Mouse (Mus musculus) neural tube, embryonic 11.5 days (tissue): ENCODE measurements at regions not wholly inside any gene's neighbourhood (a gene's known extent, or its start where the extent isn't known, plus 50 kb on each side); places are given as distances from the start of the nearest gene placed in this dataset.
"Not testable (repeated sequence)": the region's sequence is repeated elsewhere in the genome, so short reads cannot be mapped to it uniquely, and the experiment has no call there.

Experiments
- ATAC-seq: fragments of 200-750 bp; cut with Nextera tagmentation; 2 replicates; pipeline ENCODE4 v1.8.0; 2017; ENCODE audit warnings: moderate number of reproducible peaks, mild to moderate bottlenecking, moderate TSS enrichment, moderate library complexity; ENCODE audit not compliant: insufficient read depth, low FRiP score, low TSS enrichment
- DNase-seq: peaks from one replicate; pipeline ENCODE4 v3.0.0-alpha.2; 2015; ENCODE audit warnings: low spot score
- H3K27ac ChIP-seq: fragments of 300-500 bp; sonication (generic); 2 replicates; pipeline ENCODE4 v1.5.1; 2014; ENCODE audit warnings: low read depth, mild to moderate bottlenecking, low read length
- H3K27me3 ChIP-seq: fragments of 300-500 bp; sonication (generic); 2 replicates; pipeline ENCODE4 v1.6.1; 2014; ENCODE audit warnings: mild to moderate bottlenecking, low read length, mixed read lengths; ENCODE audit not compliant: control insufficient read depth, insufficient read depth
- H3K36me3 ChIP-seq: fragments of 300-500 bp; sonication (generic); 2 replicates; pipeline ENCODE4 v1.6.1; 2014; ENCODE audit warnings: mild to moderate bottlenecking, low read length, moderate library complexity, mixed read lengths; ENCODE audit not compliant: control insufficient read depth, insufficient read depth
- H3K4me1 ChIP-seq: fragments of 300-500 bp; sonication (generic); 2 replicates; pipeline ENCODE4 v1.6.1; 2014; ENCODE audit warnings: low read length, mixed read lengths; ENCODE audit not compliant: control insufficient read depth, insufficient read depth
- H3K4me2 ChIP-seq: fragments of 300-500 bp; sonication (generic); 2 replicates; pipeline ENCODE4 v1.6.1; 2014; ENCODE audit warnings: low read depth, mild to moderate bottlenecking, moderate library complexity
- H3K4me3 ChIP-seq: fragments of 300-500 bp; sonication (generic); 2 replicates; pipeline ENCODE4 v1.5.1; 2014; ENCODE audit warnings: low read depth, low read length
- H3K9ac ChIP-seq: fragments of 300-500 bp; sonication (generic); 2 replicates; pipeline ENCODE4 v1.6.1; 2014; ENCODE audit warnings: mild to moderate bottlenecking, low read length
- H3K9me3 ChIP-seq: fragments of 300-500 bp; sonication (generic); 2 replicates; pipeline ENCODE4 v1.6.1; 2016; ENCODE audit warnings: low read length; ENCODE audit not compliant: control insufficient read depth
- WGBS: fragments of 180-500 bp; shearing (Covaris S2); extraction: QIAGEN DNeasy Blood & Tissue Kit; methylation state at CpG from one replicate; pipeline ENCODE4 v1.1.7; 2014; 5-methylcytosine and 5-hydroxymethylcytosine counted together

- H3K9me3 ChIP-seq: no peaks in the 10 kb centered on the region
- H3K36me3 ChIP-seq: no peaks in the 10 kb centered on the region
- no peak overlapping the region for H3K27ac ChIP-seq
- 67% methylated on average over 2 of the region's 2 CpGs for WGBS
- ATAC-seq (no peak), DNase-seq (no peak)
- no peaks in the 10 kb centered on the region for H3K4me1 ChIP-seq
- H3K4me2 ChIP-seq: no peak overlapping the region
- H3K9ac ChIP-seq: no peak overlapping the region
- no peaks in the 10 kb centered on the region for H3K27me3 ChIP-seq
- no peak overlapping the region for H3K4me3 ChIP-seq
Observed at GRCm38 (mm10) chr4:7891128-7891527, 347.7 kb downstream of the Car8 start.

GRCm38 (mm10) chr4:7854518-7854917 lies 384.3 kb downstream of the Car8 start:
- ATAC-seq (no peak), DNase-seq (no peak)
- Histone ChIP-seq H3K27me3 (no peaks in the 10 kb centered on the region), H3K9me3 (no peaks in the 10 kb centered on the region), H3K4me1 (no peaks in the 10 kb centered on the region), H3K4me2 (no peak overlapping the region), H3K9ac (no peak overlapping the region), H3K36me3 (no peaks in the 10 kb centered on the region), H3K4me3 (no peak overlapping the region), H3K27ac (no peak overlapping the region)
- WGBS: 81% methylated on average over 1 of the region's 1 CpGs

GRCm38 (mm10) chr4:7853121-7853782 lies 385.6 kb downstream of the Car8 start:
- Histone ChIP-seq H3K9me3 (no peaks in the 10 kb centered on the region), H3K27ac (no peak overlapping the region), H3K36me3 (no peaks in the 10 kb centered on the region), H3K27me3 (no peaks in the 10 kb centered on the region), H3K9ac (no peak overlapping the region), H3K4me1 (no peaks in the 10 kb centered on the region), H3K4me2 (no peak overlapping the region), H3K4me3 (no peak overlapping the region)
- no peak for ATAC-seq
- DNase-seq: peak; percentile 18
- WGBS: 50% methylated on average over 1 of the region's 1 CpGs

- no peak for ATAC-seq
- 89% methylated on average over 4 of the region's 4 CpGs for WGBS
Observed at GRCm38 (mm10) chr4:7852006-7852615, 386.7 kb downstream of the Car8 start.

GRCm38 (mm10) chr4:7847411-7847810 lies 391.4 kb downstream of the Car8 start:
- Histone ChIP-seq H3K27me3 (no peaks in the 10 kb centered on the region), H3K36me3 (no peaks in the 10 kb centered on the region), H3K4me3 (no peak overlapping the region), H3K27ac (no peak overlapping the region), H3K4me1 (no peaks in the 10 kb centered on the region), H3K9me3 (no peaks in the 10 kb centered on the region), H3K9ac (no peak overlapping the region), H3K4me2 (no peak overlapping the region)
- 86% methylated on average over 5 of the region's 5 CpGs for WGBS
- ATAC-seq: no peak
- no peak for DNase-seq

More at GRCm38 (mm10) chr4:7852006-7852615, 386.7 kb downstream of the Car8 start:
- no peak for DNase-seq
- Histone ChIP-seq H3K9me3 (no peaks in the 10 kb centered on the region), H3K36me3 (no peaks in the 10 kb centered on the region), H3K4me1 (no peaks in the 10 kb centered on the region), H3K9ac (no peak overlapping the region), H3K27ac (no peak overlapping the region), H3K4me2 (no peak overlapping the region), H3K4me3 (no peak overlapping the region), H3K27me3 (no peaks in the 10 kb centered on the region)

GRCm38 (mm10) chr4:7829126-7829525 lies 409.7 kb downstream of the Car8 start:
- ATAC-seq (no peak), DNase-seq (no peak)
- no peaks in the 10 kb centered on the region for H3K36me3 ChIP-seq
- no peak overlapping the region for H3K4me2 ChIP-seq
- no peaks in the 10 kb centered on the region for H3K27me3 ChIP-seq
- no peak overlapping the region for H3K4me3 ChIP-seq
- H3K9ac ChIP-seq: no peak overlapping the region
- H3K4me1 ChIP-seq: no peaks in the 10 kb centered on the region
- no peaks in the 10 kb centered on the region for H3K9me3 ChIP-seq
- no peak overlapping the region for H3K27ac ChIP-seq
- WGBS: 81% methylated on average over 1 of the region's 1 CpGs

GRCm38 (mm10) chr4:7819847-7820246 lies 419.0 kb downstream of the Car8 start:
- no peaks in the 10 kb centered on the region for H3K4me1 ChIP-seq
- no peak overlapping the region for H3K9ac ChIP-seq
- no peak overlapping the region for H3K27ac ChIP-seq
- DNase-seq: no peak
- H3K4me2 ChIP-seq: no peak overlapping the region
- no peak overlapping the region for H3K4me3 ChIP-seq
- no peaks in the 10 kb centered on the region for H3K9me3 ChIP-seq
- H3K27me3 ChIP-seq: no peaks in the 10 kb centered on the region
- H3K36me3 ChIP-seq: no peaks in the 10 kb centered on the region
- ATAC-seq: no peak

GRCm38 (mm10) chr4:7777761-7778160 lies 461.1 kb downstream of the Car8 start:
- ATAC-seq, H3K9me3 ChIP-seq, H3K4me3 ChIP-seq, DNase-seq, H3K27ac ChIP-seq, H3K4me1 ChIP-seq, H3K27me3 ChIP-seq, H3K36me3 ChIP-seq, H3K4me2 ChIP-seq, H3K9ac ChIP-seq: not testable (repeated sequence)
- WGBS: 84% methylated on average over 1 of the region's 1 CpGs

- Histone ChIP-seq H3K36me3 (no peaks in the 10 kb centered on the region), H3K4me1 (no peaks in the 10 kb centered on the region), H3K4me3 (no peak overlapping the region), H3K27ac (no peak overlapping the region), H3K27me3 (no peaks in the 10 kb centered on the region), H3K9me3 (no peaks in the 10 kb centered on the region), H3K9ac (no peak overlapping the region), H3K4me2 (no peak overlapping the region)
- DNase-seq: no peak
- ATAC-seq: no peak
Observed at GRCm38 (mm10) chr4:7755473-7755872, 483.4 kb downstream of the Car8 start.
